Mouse (Mus musculus): ENCODE measurements around the gene Tubg1. TPM values are rescaled to one million over a fixed set of nuclear protein-coding genes. Genes with fewer than 3 reads are reported as not detected.

The Tubg1 gene
- polyA plus RNA-seq, 2 experiments, result 32.4 to 52.7 TPM

- no peaks in the 10 kb centered on the region for H3K9me3 ChIP-seq (ENCODE audit: control insufficient read depth, low read length)
- H3K27ac ChIP-seq (replicated peaks; ENCODE audit: low read depth, low read length), result peak overlapping the region; percentile 63; the same call in 1 of the 2 replicates
- DNase-seq (ENCODE audit: low spot score) (no peak), ATAC-seq (ENCODE audit: low FRiP score, low read depth) (no peak)
- peaks cover 51% of the 10 kb centered on the region for H3K36me3 ChIP-seq (ENCODE audit: control insufficient read depth, insufficient read depth, low read length)
- H3K4me1 ChIP-seq (ENCODE audit: control insufficient read depth, insufficient read depth, low read length), result peaks cover 25% of the 10 kb centered on the region
- H3K4me3 ChIP-seq (replicated peaks; ENCODE audit: low read length), result peak overlapping the region; percentile 77
- peak overlapping the region; percentile 85 for H3K4me2 ChIP-seq (replicated peaks; ENCODE audit: low read depth, low read length, severe bottlenecking)
- no peak for TF ChIP-seq POLR2A (IDR thresholded peaks at IDR 0.05; ENCODE audit: borderline replicate concordance, extremely low read depth, insufficient read depth, insufficient read length)
- 7% methylated on average over 5 of the region's 8 CpGs for WGBS
- no peaks in the 10 kb centered on the region for H3K27me3 ChIP-seq (ENCODE audit: control insufficient read depth, insufficient read depth, low read length)
- peak overlapping the region; percentile 78 for H3K9ac ChIP-seq (ENCODE audit: low read depth, low read length, severe bottlenecking)
These were observed 32.1 kb upstream of the Tubg1 start for GRCm38 (mm10) chr11:101087682-101088055.

- H3K36me3 ChIP-seq (ENCODE audit: control insufficient read depth, insufficient read depth, low read length), result peaks cover 60% of the 10 kb centered on the region
- no peak overlapping the region for H3K27ac ChIP-seq (replicated peaks; ENCODE audit: low read depth, low read length)
- TF ChIP-seq POLR2A (IDR thresholded peaks at IDR 0.05; ENCODE audit: borderline replicate concordance, extremely low read depth, insufficient read depth, insufficient read length), result no peak
- no peak overlapping the region for H3K4me3 ChIP-seq (replicated peaks; ENCODE audit: low read length)
- 91% methylated on average over 1 of the region's 1 CpGs for WGBS
- no peaks in the 10 kb centered on the region for H3K27me3 ChIP-seq (ENCODE audit: control insufficient read depth, insufficient read depth, low read length)
- no peak for DNase-seq (ENCODE audit: low spot score)
- H3K4me2 ChIP-seq (replicated peaks; ENCODE audit: low read depth, low read length, severe bottlenecking), result no peak overlapping the region
- no peak for ATAC-seq (ENCODE audit: low FRiP score, low read depth)
- peaks cover 23% of the 10 kb centered on the region for H3K4me1 ChIP-seq (ENCODE audit: control insufficient read depth, insufficient read depth, low read length)
- H3K9ac ChIP-seq (ENCODE audit: low read depth, low read length, severe bottlenecking), result no peak overlapping the region
- H3K9me3 ChIP-seq (ENCODE audit: control insufficient read depth, low read length), result no peaks in the 10 kb centered on the region
These were observed 29.8 kb upstream of the Tubg1 start for GRCm38 (mm10) chr11:101089931-101090330.

- no peak overlapping the region for H3K27ac ChIP-seq (replicated peaks; ENCODE audit: low read depth, low read length)
- TF ChIP-seq POLR2A (IDR thresholded peaks at IDR 0.05; ENCODE audit: borderline replicate concordance, extremely low read depth, insufficient read depth, insufficient read length), result no peak
- no peak for DNase-seq (ENCODE audit: low spot score)
- no peaks in the 10 kb centered on the region for H3K9me3 ChIP-seq (ENCODE audit: control insufficient read depth, low read length)
- ATAC-seq (ENCODE audit: low FRiP score, low read depth), result peak; percentile 23; the same call in 1 of the 2 replicates
- under 1% methylated on average over 15 of the region's 18 CpGs for WGBS
- peak overlapping the region; percentile 94 for H3K4me2 ChIP-seq (replicated peaks; ENCODE audit: low read depth, low read length, severe bottlenecking)
- H3K4me1 ChIP-seq (ENCODE audit: control insufficient read depth, insufficient read depth, low read length), result peaks cover 6% of the 10 kb centered on the region; the same call in 1 of the 2 replicates
- H3K9ac ChIP-seq (ENCODE audit: low read depth, low read length, severe bottlenecking), result peak overlapping the region; percentile 66
- peaks cover 72% of the 10 kb centered on the region for H3K36me3 ChIP-seq (ENCODE audit: control insufficient read depth, insufficient read depth, low read length)
- no peaks in the 10 kb centered on the region for H3K27me3 ChIP-seq (ENCODE audit: control insufficient read depth, insufficient read depth, low read length)
- peak overlapping the region; percentile 75 for H3K4me3 ChIP-seq (replicated peaks; ENCODE audit: low read length)
These were observed 24.8 kb upstream of the Tubg1 start for GRCm38 (mm10) chr11:101094930-101095313.

GRCm38 (mm10) chr11:101095314-101096024, 24.3 kb upstream of the Tubg1 start, which contains the start of gene Psmc3ip:
Gene Psmc3ip (minus strand): TSS chr11:101095436.
- WGBS, result under 1% methylated on average over 43 of the region's 43 CpGs
- H3K9me3 ChIP-seq (ENCODE audit: control insufficient read depth, low read length), result no peaks in the 10 kb centered on the region
- ATAC-seq (ENCODE audit: low FRiP score, low read depth) (peak; percentile 97), DNase-seq (ENCODE audit: low spot score) (peak; percentile 97)
- TF ChIP-seq POLR2A (IDR thresholded peaks at IDR 0.05; ENCODE audit: borderline replicate concordance, extremely low read depth, insufficient read depth, insufficient read length), result peak; percentile 55; the same call in 1 of the 2 replicates
- peak within 1 kb of the TSS; percentile 75 for H3K4me3 ChIP-seq (replicated peaks; ENCODE audit: low read length)
- H3K27ac ChIP-seq (replicated peaks; ENCODE audit: low read depth, low read length), result no peak within 1 kb of the TSS; the same call in 1 of the 2 replicates
- no peaks in the 10 kb centered on the region for H3K27me3 ChIP-seq (ENCODE audit: control insufficient read depth, insufficient read depth, low read length)
- peaks cover 72% of the 10 kb centered on the region for H3K36me3 ChIP-seq (ENCODE audit: control insufficient read depth, insufficient read depth, low read length)
- peaks cover 6% of the 10 kb centered on the region; the same call in 1 of the 2 replicates for H3K4me1 ChIP-seq (ENCODE audit: control insufficient read depth, insufficient read depth, low read length)
- H3K4me2 ChIP-seq (replicated peaks; ENCODE audit: low read depth, low read length, severe bottlenecking), result peak within 1 kb of the TSS; percentile 94
- peak within 1 kb of the TSS; percentile 66 for H3K9ac ChIP-seq (ENCODE audit: low read depth, low read length, severe bottlenecking)

GRCm38 (mm10) chr11:101098231-101098630, 21.5 kb upstream of the Tubg1 start:
- no peak for TF ChIP-seq POLR2A (IDR thresholded peaks at IDR 0.05; ENCODE audit: borderline replicate concordance, extremely low read depth, insufficient read depth, insufficient read length)
- ATAC-seq (ENCODE audit: low FRiP score, low read depth), result no peak
- Histone ChIP-seq H3K36me3 (ENCODE audit: control insufficient read depth, insufficient read depth, low read length) (peaks cover 70% of the 10 kb centered on the region), H3K9me3 (ENCODE audit: control insufficient read depth, low read length) (no peaks in the 10 kb centered on the region), H3K4me1 (ENCODE audit: control insufficient read depth, insufficient read depth, low read length) (peaks cover 6% of the 10 kb centered on the region; the same call in 1 of the 2 replicates), H3K4me3 (replicated peaks; ENCODE audit: low read length) (no peak overlapping the region), H3K27ac (replicated peaks; ENCODE audit: low read depth, low read length) (no peak overlapping the region), H3K27me3 (ENCODE audit: control insufficient read depth, insufficient read depth, low read length) (no peaks in the 10 kb centered on the region), H3K4me2 (replicated peaks; ENCODE audit: low read depth, low read length, severe bottlenecking) (no peak overlapping the region), H3K9ac (ENCODE audit: low read depth, low read length, severe bottlenecking) (no peak overlapping the region)
- DNase-seq (ENCODE audit: low spot score), result no peak
- WGBS, result 95% methylated on average over 8 of the region's 8 CpGs
